Mouse (Mus musculus) myocyte (in vitro differentiated cells): ENCODE measurements at regions not wholly inside any gene's neighbourhood (a gene's known extent, or its start where the extent isn't known, plus 50 kb on each side); places are given as distances from the start of the nearest gene placed in this dataset.

Source experiments
- H3K27me3 ChIP-seq: one replicate; pipeline ENCODE4 v1.6.1; 2011; ENCODE audit not compliant: control insufficient read depth, insufficient read depth, insufficient read length
- H3K36me3 ChIP-seq: one replicate; pipeline ENCODE4 v1.6.1; 2011; ENCODE audit not compliant: control insufficient read depth, insufficient read depth
- H3K4me2 ChIP-seq: one replicate; pipeline ENCODE4 v1.6.1; 2011; ENCODE audit warnings: low read depth, control low read depth
- H3K4me3 ChIP-seq: one replicate; pipeline ENCODE4 v1.5.1; 2011; ENCODE audit warnings: mild to moderate bottlenecking, control low read depth, moderate library complexity
- H3K79me2 ChIP-seq: one replicate; pipeline ENCODE4 v1.6.1; 2011; ENCODE audit not compliant: control insufficient read depth, insufficient read depth
- H3ac ChIP-seq: one replicate; pipeline ENCODE4 v1.6.1; 2011; ENCODE audit not compliant: control insufficient read depth, insufficient read length
- CEBPB ChIP-seq: IDR thresholded peaks from 2 replicates; pipeline ENCODE4 v1.6.1; 2011; ENCODE audit warnings: mild to moderate bottlenecking, moderate library complexity; ENCODE audit not compliant: poor library complexity, insufficient read depth, severe bottlenecking
- E2F4 ChIP-seq: IDR thresholded peaks from one replicate; pipeline ENCODE4 v1.6.1; 2011; ENCODE audit warnings: mild to moderate bottlenecking, control low read depth, moderate library complexity; ENCODE audit not compliant: insufficient read depth
- MAX ChIP-seq: IDR thresholded peaks from one replicate; pipeline ENCODE4 v1.6.1; 2011; ENCODE audit warnings: low read depth, mild to moderate bottlenecking, control low read depth
- MYOD1 ChIP-seq, 3 experiments: IDR thresholded peaks; one replicate each; pipeline ENCODE4 v1.6.1; 2011; ENCODE audit warnings: control low read depth in 2 of 3, low read depth in 2 of 3, mild to moderate bottlenecking in 2 of 3, moderate library complexity in 1 of 3; ENCODE audit not compliant: insufficient read length in 2 of 3, control insufficient read depth in 1 of 3
- MYOG ChIP-seq, 3 experiments: IDR thresholded peaks; one replicate each; pipeline ENCODE4 v1.6.1; 2011; ENCODE audit warnings: control low read depth in 2 of 3, low read depth in 2 of 3, mild to moderate bottlenecking in 2 of 3; ENCODE audit not compliant: insufficient read length in 2 of 3, control insufficient read depth in 1 of 3, insufficient read depth in 1 of 3
- POLR2A ChIP-seq: IDR thresholded peaks from one replicate; pipeline ENCODE4 v1.6.1; 2011; ENCODE audit warnings: low read depth, mild to moderate bottlenecking, control low read depth, moderate library complexity; ENCODE audit not compliant: insufficient read length
- POLR2AphosphoS2 ChIP-seq: IDR thresholded peaks from one replicate; pipeline ENCODE4 v1.6.1; 2011; ENCODE audit warnings: low read depth, control low read depth; ENCODE audit not compliant: insufficient read length
- REST ChIP-seq: IDR thresholded peaks from one replicate; pipeline ENCODE4 v1.6.1; 2011; ENCODE audit warnings: mild to moderate bottlenecking, control low read depth, moderate library complexity; ENCODE audit not compliant: insufficient read depth, insufficient read length
- SRF ChIP-seq: IDR thresholded peaks from one replicate; pipeline ENCODE4 v1.6.1; 2011; ENCODE audit warnings: low read depth; ENCODE audit not compliant: control insufficient read depth, insufficient read length
- TCF12 ChIP-seq: IDR thresholded peaks from one replicate; pipeline ENCODE4 v1.6.1; 2011; ENCODE audit warnings: mild to moderate bottlenecking, control low read depth; ENCODE audit not compliant: poor library complexity, insufficient read depth, severe bottlenecking
- TCF3 ChIP-seq: IDR thresholded peaks from one replicate; pipeline ENCODE4 v1.6.1; 2011; ENCODE audit warnings: low read depth, control low read depth; ENCODE audit not compliant: insufficient read length
- USF1 ChIP-seq: IDR thresholded peaks from one replicate; pipeline ENCODE4 v1.6.1; 2011; ENCODE audit warnings: low read depth, mild to moderate bottlenecking, control low read depth, moderate library complexity

- H3ac ChIP-seq = no peak overlapping the region
- H3K4me2 ChIP-seq = no peak overlapping the region
- H3K4me3 ChIP-seq = no peak overlapping the region
- H3K27me3 ChIP-seq = no peaks in the 10 kb centered on the region
- TF ChIP-seq MYOG (IDR thresholded peaks at IDR 0.05; ENCODE audit: control insufficient read depth in 1 of 3, insufficient read depth in 1 of 3, insufficient read length in 2 of 3, low read depth in 2 of 3) (no peak), CEBPB (no peak), SRF (no peak), E2F4 (no peak), TCF12 (no peak), USF1 (no peak), POLR2A (no peak), REST (no peak), MYOD1 (IDR thresholded peaks at IDR 0.05; ENCODE audit: control insufficient read depth in 1 of 3, insufficient read length in 2 of 3, low read depth in 2 of 3) (no peak)
- H3K79me2 ChIP-seq = no peaks in the 10 kb centered on the region
- H3K36me3 ChIP-seq = no peaks in the 10 kb centered on the region
Observed at GRCm38 (mm10) chr3:41156562-41156961, 73.7 kb upstream of the Pgrmc2 start.

- Histone ChIP-seq H3K4me3 (no peak overlapping the region), H3K36me3 (no peaks in the 10 kb centered on the region), H3K4me2 (no peak overlapping the region), H3ac (no peak overlapping the region), H3K27me3 (no peaks in the 10 kb centered on the region), H3K79me2 (no peaks in the 10 kb centered on the region)
- TF ChIP-seq USF1 = no peak
- TF ChIP-seq POLR2A = no peak
- TF ChIP-seq MAX = no peak
- TF ChIP-seq TCF3 = no peak
- TF ChIP-seq E2F4 = no peak
- no peak for TF ChIP-seq REST
- no peak for TF ChIP-seq MYOG (IDR thresholded peaks at IDR 0.05; ENCODE audit: control insufficient read depth in 1 of 3, insufficient read depth in 1 of 3, insufficient read length in 2 of 3, low read depth in 2 of 3)
- no peak for TF ChIP-seq TCF12
- no peak for TF ChIP-seq CEBPB
- no peak for TF ChIP-seq MYOD1 (IDR thresholded peaks at IDR 0.05; ENCODE audit: control insufficient read depth in 1 of 3, insufficient read length in 2 of 3, low read depth in 2 of 3)
- no peak for TF ChIP-seq SRF
Observed at GRCm38 (mm10) chr3:41155132-41155760, 72.4 kb upstream of the Pgrmc2 start.

- Histone ChIP-seq H3K36me3 (no peaks in the 10 kb centered on the region), H3K27me3 (no peaks in the 10 kb centered on the region), H3K4me2 (no peak overlapping the region), H3ac (no peak overlapping the region), H3K4me3 (no peak overlapping the region), H3K79me2 (no peaks in the 10 kb centered on the region)
- no peak for TF ChIP-seq CEBPB
- no peak for TF ChIP-seq POLR2AphosphoS2
Observed at GRCm38 (mm10) chr3:41154402-41154801, 71.6 kb upstream of the Pgrmc2 start.

- Histone ChIP-seq H3K4me3 (no peak overlapping the region), H3K79me2 (no peaks in the 10 kb centered on the region), H3K4me2 (no peak overlapping the region), H3K27me3 (no peaks in the 10 kb centered on the region), H3ac (no peak overlapping the region), H3K36me3 (no peaks in the 10 kb centered on the region)
- TF ChIP-seq CEBPB = no peak
- no peak for TF ChIP-seq MYOG (IDR thresholded peaks at IDR 0.05; ENCODE audit: control insufficient read depth in 1 of 3, insufficient read depth in 1 of 3, insufficient read length in 2 of 3, low read depth in 2 of 3)
- TF ChIP-seq E2F4 = no peak
- no peak for TF ChIP-seq REST
- no peak for TF ChIP-seq TCF12
- TF ChIP-seq POLR2AphosphoS2 = no peak
- no peak for TF ChIP-seq MYOD1 (IDR thresholded peaks at IDR 0.05; ENCODE audit: control insufficient read depth in 1 of 3, insufficient read length in 2 of 3, low read depth in 2 of 3)
- TF ChIP-seq USF1 = no peak
- TF ChIP-seq POLR2A = no peak
- no peak for TF ChIP-seq MAX
- no peak for TF ChIP-seq TCF3
- no peak for TF ChIP-seq SRF
Observed at GRCm38 (mm10) chr3:41151989-41152388, 69.1 kb upstream of the Pgrmc2 start.

GRCm38 (mm10) chr3:41140391-41140790, 57.5 kb upstream of the Pgrmc2 start:
- no peaks in the 10 kb centered on the region for H3K36me3 ChIP-seq
- no peak overlapping the region for H3K4me3 ChIP-seq
- no peak overlapping the region for H3ac ChIP-seq
- no peak overlapping the region for H3K4me2 ChIP-seq
- TF ChIP-seq TCF12 (no peak), E2F4 (no peak), POLR2A (no peak), USF1 (no peak), TCF3 (no peak), MAX (no peak), CEBPB (no peak), POLR2AphosphoS2 (no peak), MYOD1 (IDR thresholded peaks at IDR 0.05; ENCODE audit: control insufficient read depth in 1 of 3, insufficient read length in 2 of 3, low read depth in 2 of 3) (no peak), REST (no peak), MYOG (IDR thresholded peaks at IDR 0.05; ENCODE audit: control insufficient read depth in 1 of 3, insufficient read depth in 1 of 3, insufficient read length in 2 of 3, low read depth in 2 of 3) (no peak), SRF (no peak)
- no peaks in the 10 kb centered on the region for H3K79me2 ChIP-seq
- H3K27me3 ChIP-seq = no peaks in the 10 kb centered on the region
